Mouse (Mus musculus) testis, adult 2 months (tissue): ENCODE measurements around the gene Psmd11. TPM values are rescaled to one million over a fixed set of nuclear protein-coding genes. Genes with fewer than 3 reads are reported as not detected.
"Not testable (repeated sequence)": the region's sequence is repeated elsewhere in the genome, so short reads cannot be mapped to it uniquely, and the experiment has no call there.

Experiments used
- H3K27ac ChIP-seq: fragments of 200-500 bp; 2 replicates; pipeline ENCODE4 v1.5.1; 2012; ENCODE audit warnings: low read depth, low read length; ENCODE audit not compliant: control insufficient read depth, insufficient read depth
- H3K27me3 ChIP-seq: fragments of 200-500 bp; 2 replicates; pipeline ENCODE4 v1.6.1; 2012; ENCODE audit warnings: mild to moderate bottlenecking, low read length, moderate library complexity; ENCODE audit not compliant: control insufficient read depth, insufficient read depth
- H3K36me3 ChIP-seq: fragments of 200-500 bp; 2 replicates; pipeline ENCODE4 v1.6.1; 2012; ENCODE audit warnings: mild to moderate bottlenecking, low read length; ENCODE audit not compliant: control insufficient read depth, insufficient read depth
- H3K4me1 ChIP-seq: fragments of 200-500 bp; 2 replicates; pipeline ENCODE4 v1.6.1; 2012; ENCODE audit warnings: low read length; ENCODE audit not compliant: control insufficient read depth, insufficient read depth
- H3K4me3 ChIP-seq: fragments of 200-500 bp; 2 replicates; pipeline ENCODE4 v1.5.1; 2012; ENCODE audit warnings: low read depth, mild to moderate bottlenecking, low read length, moderate library complexity, mixed read lengths; ENCODE audit not compliant: control insufficient read depth
- CTCF ChIP-seq: fragments of 200-500 bp; IDR thresholded peaks from 2 replicates; pipeline ENCODE4 v1.5.1; 2012; ENCODE audit warnings: low read depth, mild to moderate bottlenecking, inconsistent platforms, low read length, moderate library complexity; ENCODE audit not compliant: control insufficient read depth, insufficient read depth, insufficient replicate concordance
- POLR2A ChIP-seq: fragments of 200-500 bp; IDR thresholded peaks from 2 replicates; pipeline ENCODE4 v1.6.1; 2012; ENCODE audit warnings: low read depth, mild to moderate bottlenecking, inconsistent platforms, low read length, moderate library complexity; ENCODE audit not compliant: control insufficient read depth
- polyA plus RNA-seq: library from polyadenylated mRNA; depleted of rRNA; stranded (reverse); fragments of >200 nt; gene quantifications from 2 replicates; pipeline ENCODE4 v1.2.3, GENCODE M21; 2012; rRNA removed

Psmd11 gene
- polyA plus RNA-seq: 55.2 and 61.4 TPM in 2 replicates

DNA sequence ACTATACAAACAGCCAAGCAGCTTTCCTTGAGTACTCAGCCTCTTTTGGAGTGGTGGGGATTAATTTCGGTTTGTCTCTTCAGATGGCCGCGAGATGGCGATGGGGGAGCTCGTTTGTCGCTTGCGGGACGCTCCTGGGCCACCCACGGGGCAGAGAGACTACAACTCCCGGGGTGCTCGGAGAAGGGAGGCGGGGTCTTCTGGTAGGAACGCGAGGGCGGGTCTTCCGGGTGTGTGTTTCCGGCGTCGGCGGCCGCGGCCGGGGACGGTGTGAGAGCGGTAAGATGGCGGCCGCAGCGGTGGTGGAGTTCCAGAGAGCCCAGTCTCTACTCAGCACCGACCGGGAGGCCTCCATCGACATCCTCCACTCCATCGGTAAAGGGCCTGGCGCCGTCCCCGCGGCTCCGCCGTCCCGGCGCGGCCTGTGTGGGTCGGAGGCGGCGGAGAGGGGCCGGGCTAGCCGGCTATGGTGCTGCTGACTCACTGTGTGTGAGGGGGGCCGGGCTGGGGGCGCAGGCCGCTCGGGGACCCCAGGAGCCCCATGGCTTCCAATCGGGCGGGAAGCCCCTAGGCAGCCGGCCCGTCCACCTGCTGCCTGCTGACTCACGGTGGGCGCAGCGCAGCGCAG lies at the start of gene Psmd11:
TSS of gene Psmd11 (plus strand) at position 235 of the 628 bp plus-strand sequence.
- peak; percentile 33; the same call in 1 of the 2 replicates for TF ChIP-seq CTCF
- peak; percentile 86 for TF ChIP-seq POLR2A
- Histone ChIP-seq H3K4me3 (peak within 1 kb of the TSS; percentile 96), H3K27me3 (no peaks in the 10 kb centered on the region), H3K27ac (peak within 1 kb of the TSS; percentile 86), H3K36me3 (no peaks in the 10 kb centered on the region), H3K4me1 (peaks cover 2% of the 10 kb centered on the region; the same call in 1 of the 2 replicates)

- H3K4me1 ChIP-seq, H3K27me3 ChIP-seq, H3K4me3 ChIP-seq, H3K36me3 ChIP-seq, H3K27ac ChIP-seq: not testable (repeated sequence)
These were observed 49.2 kb upstream of the Psmd11 start for GRCm38 (mm10) chr11:80379184-80379583.

DNA sequence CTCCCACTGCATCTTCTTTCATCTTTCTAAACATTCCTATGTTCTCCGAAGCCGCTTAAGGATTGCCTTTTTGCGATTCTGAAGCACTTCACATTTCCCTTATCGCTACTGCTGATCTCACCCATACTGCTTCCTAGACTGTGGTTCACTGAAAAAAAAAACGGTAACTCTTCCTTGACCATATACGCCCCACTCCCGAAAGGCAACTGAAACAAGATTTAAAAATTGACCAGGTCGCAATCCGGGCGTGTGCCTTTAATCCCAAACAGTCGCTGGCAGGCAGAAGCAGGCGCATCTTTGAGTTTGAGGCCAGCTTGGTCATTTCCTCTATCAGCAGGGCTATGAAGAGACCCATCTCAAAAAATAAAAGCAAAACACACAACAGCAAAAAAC lies 45.8 kb upstream of the Psmd11 start:
- no peak for TF ChIP-seq CTCF
- TF ChIP-seq POLR2A: no peak
- H3K36me3 ChIP-seq: peaks cover 4% of the 10 kb centered on the region
- no peaks in the 10 kb centered on the region for H3K27me3 ChIP-seq

GRCm38 (mm10) chr11:80383019-80383625 lies 45.3 kb upstream of the Psmd11 start, which contains the start of gene Zfp207:
TSS of gene Zfp207 (plus strand) at chr11:80383279.
- TF ChIP-seq POLR2A (peak; percentile 100), CTCF (no peak)
- H3K4me1 ChIP-seq: peaks cover 2% of the 10 kb centered on the region
- peaks cover 4% of the 10 kb centered on the region for H3K36me3 ChIP-seq
- no peaks in the 10 kb centered on the region for H3K27me3 ChIP-seq
- peak within 1 kb of the TSS; percentile 99 for H3K27ac ChIP-seq
- peak within 1 kb of the TSS; percentile 98 for H3K4me3 ChIP-seq

More for the DNA sequence above, 45.8 kb upstream of the Psmd11 start:
- Histone ChIP-seq H3K4me3 (peak overlapping the region; percentile 98), H3K4me1 (peaks cover 2% of the 10 kb centered on the region), H3K27ac (peak overlapping the region; percentile 89)

DNA sequence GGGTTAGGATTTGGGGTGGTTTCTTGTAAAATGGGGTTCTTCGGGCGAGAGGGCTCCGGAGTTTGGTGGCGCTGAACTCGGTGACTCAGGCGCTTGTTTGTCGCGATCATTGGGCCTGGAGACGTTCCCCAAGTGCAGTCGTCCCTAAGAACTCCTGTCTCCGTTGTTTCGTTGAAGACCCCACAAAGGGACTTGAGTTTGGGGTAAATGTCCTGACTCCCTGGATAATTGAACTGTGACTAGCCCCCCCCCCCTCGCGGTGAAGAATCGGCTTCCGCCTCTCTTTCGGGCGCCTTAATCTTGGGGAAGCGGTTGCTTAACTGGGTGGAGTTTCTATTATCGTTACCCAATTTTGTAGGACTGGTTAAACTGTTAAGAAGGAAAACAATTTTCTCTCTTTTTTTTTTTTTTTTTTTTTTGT lies 44.8 kb upstream of the Psmd11 start:
- Histone ChIP-seq H3K27ac (peak overlapping the region; percentile 99), H3K36me3 (peaks cover 4% of the 10 kb centered on the region), H3K27me3 (no peaks in the 10 kb centered on the region), H3K4me3 (peak overlapping the region; percentile 98), H3K4me1 (peaks cover 2% of the 10 kb centered on the region)
- TF ChIP-seq CTCF: no peak
- no peak for TF ChIP-seq POLR2A

GRCm38 (mm10) chr11:80384461-80384860 lies 44.0 kb upstream of the Psmd11 start:
- no peak overlapping the region for H3K27ac ChIP-seq
- no peaks in the 10 kb centered on the region for H3K27me3 ChIP-seq
- TF ChIP-seq POLR2A (no peak), CTCF (no peak)
- peaks cover 5% of the 10 kb centered on the region for H3K36me3 ChIP-seq
- H3K4me3 ChIP-seq: peak overlapping the region; percentile 83
- H3K4me1 ChIP-seq: peaks cover 2% of the 10 kb centered on the region

GRCm38 (mm10) chr11:80385055-80385454 lies 43.4 kb upstream of the Psmd11 start:
- TF ChIP-seq POLR2A (no peak), CTCF (no peak)

More at GRCm38 (mm10) chr11:80385055-80385454, 43.4 kb upstream of the Psmd11 start:
- H3K4me1 ChIP-seq: peaks cover 2% of the 10 kb centered on the region
- H3K36me3 ChIP-seq: peaks cover 5% of the 10 kb centered on the region
- no peak overlapping the region for H3K27ac ChIP-seq
- H3K27me3 ChIP-seq: no peaks in the 10 kb centered on the region
- peak overlapping the region; percentile 83; the same call in 1 of the 2 replicates for H3K4me3 ChIP-seq
